In the genomic region with DNA sequence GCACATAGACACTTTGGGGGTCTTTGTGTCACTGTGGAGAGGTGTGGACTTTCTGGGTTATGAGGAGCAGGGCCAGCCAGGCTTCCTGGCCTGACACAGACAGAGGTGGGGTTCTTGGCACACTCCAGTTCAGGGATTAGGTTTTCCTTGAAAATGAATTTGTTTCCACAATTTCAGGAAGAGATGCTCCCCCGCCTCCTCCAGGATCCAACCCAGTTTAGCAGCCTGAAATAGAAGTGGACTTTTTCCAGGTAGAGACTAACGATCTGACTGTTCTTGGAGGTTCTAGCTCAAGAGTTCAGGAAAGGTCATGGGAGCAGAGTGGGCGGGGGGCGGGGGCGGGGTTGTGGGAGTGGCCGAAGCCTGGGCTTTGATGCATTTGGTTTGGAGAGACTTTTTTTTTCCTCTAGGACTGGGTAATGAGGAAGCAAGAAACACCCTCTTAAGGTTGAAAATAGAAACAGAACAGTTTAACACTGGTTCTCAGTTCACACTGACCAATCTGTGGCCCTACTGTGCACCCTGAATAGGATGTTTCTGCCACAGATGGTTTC, we compare ENCODE assay signal across 14 mouse cellular contexts. TPM values are rescaled to one million over a fixed set of nuclear protein-coding genes. Genes with fewer than 3 reads are reported as not detected.
DNase-seq lines count a peak whose midpoint lies in the region; ATAC-seq lines count a peak whose summit lies in the region.
"Had no signal": no experiment of that assay in that cellular context is flagged by ENCODE, and none has a peak within 500 bp of the region (broad histone marks: within the 10 kb centered on the region; RNA-seq: fewer than 3 reads in every experiment).

No protein-coding gene starts in this region.

- no peak overlapping the region for H3K4me2 ChIP-seq in midbrain, embryonic 11.5 days
- H3K4me2 ChIP-seq: embryonic facial prominence, embryonic 12.5 days; forebrain, embryonic 13.5 days; liver, embryonic 11.5 days had no signal

- WGBS in heart, embryonic 10.5 days: 56% methylated on average over 6 of the region's 6 CpGs
- WGBS in midbrain, embryonic 11.5 days: 52% methylated on average over 6 of the region's 6 CpGs

- H3K4me3 ChIP-seq in heart, embryonic 10.5 days: no peak overlapping the region
- no peak overlapping the region for H3K4me3 ChIP-seq in midbrain, embryonic 11.5 days (ENCODE audit: low read depth, low read length)
- H3K4me3 ChIP-seq: embryonic facial prominence, embryonic 12.5 days; forebrain, embryonic 13.5 days had no signal

- no peaks in the 10 kb centered on the region for H3K9me3 ChIP-seq in heart, embryonic 10.5 days
- H3K9me3 ChIP-seq in midbrain, embryonic 11.5 days (ENCODE audit: control insufficient read depth, low read length): no peaks in the 10 kb centered on the region
- H3K9me3 ChIP-seq: embryonic facial prominence, embryonic 12.5 days; forebrain, embryonic 13.5 days had no signal

- intact Hi-C loops in heart, postnatal 25 days (cut with DNase I): no loop called here

- no peak for ATAC-seq in midbrain, embryonic 11.5 days (ENCODE audit: low FRiP score)
- ATAC-seq: forebrain, embryonic 13.5 days; inflammation-experienced regulatory T-cells, adult 6 months had no signal

- peak; percentile 58 to 85 for DNase-seq in heart, adult 18-20 months
- no peak for DNase-seq in heart, embryonic 10.5 days (ENCODE audit: low spot score)
- DNase-seq in right cerebral cortex, adult 2 months (ENCODE audit: low spot score in 2 of 2): peak; percentile 23 to 55
- no peak for DNase-seq in right cerebral cortex, postnatal 4 days
- peak; percentile 57 for DNase-seq in heart, postnatal 25 days (ENCODE audit: low spot score)
- no peak for DNase-seq in midbrain, embryonic 11.5 days (ENCODE audit: low spot score, missing footprints)
- DNase-seq in thymus, postnatal 4 days: no peak
- DNase-seq: cerebellum, adult 11-12 months; layer of hippocampus, adult 9-11 months had no signal

- no peak overlapping the region for H3K27ac ChIP-seq in heart, embryonic 10.5 days
- no peak overlapping the region for H3K27ac ChIP-seq in midbrain, embryonic 11.5 days (ENCODE audit: low read depth, low read length)
- H3K27ac ChIP-seq: embryonic facial prominence, embryonic 12.5 days; forebrain, embryonic 13.5 days had no signal

- no peaks in the 10 kb centered on the region for H3K36me3 ChIP-seq in heart, embryonic 10.5 days
- no peaks in the 10 kb centered on the region for H3K36me3 ChIP-seq in midbrain, embryonic 11.5 days (ENCODE audit: control insufficient read depth, insufficient read depth, low read length)
- H3K36me3 ChIP-seq: embryonic facial prominence, embryonic 12.5 days had no signal

- no peak overlapping the region for H3K9ac ChIP-seq in midbrain, embryonic 11.5 days (ENCODE audit: low read length)
- H3K9ac ChIP-seq: embryonic facial prominence, embryonic 12.5 days; forebrain, embryonic 13.5 days had no signal

- no peaks in the 10 kb centered on the region for H3K4me1 ChIP-seq in heart, embryonic 10.5 days
- H3K4me1 ChIP-seq in midbrain, embryonic 11.5 days (ENCODE audit: control insufficient read depth, insufficient read depth, low read length): no peaks in the 10 kb centered on the region
- H3K4me1 ChIP-seq: embryonic facial prominence, embryonic 12.5 days; forebrain, embryonic 13.5 days had no signal

- H3K27me3 ChIP-seq in heart, embryonic 10.5 days (ENCODE audit: insufficient read depth, poor library complexity, severe bottlenecking): no peaks in the 10 kb centered on the region
- no peaks in the 10 kb centered on the region for H3K27me3 ChIP-seq in midbrain, embryonic 11.5 days (ENCODE audit: control insufficient read depth, insufficient read depth, low read length)
- H3K27me3 ChIP-seq: embryonic facial prominence, embryonic 12.5 days; forebrain, embryonic 13.5 days had no signal

RNA-seq across cellular contexts. Expression of a gene that starts 10.4 kb away (rescaled TPM):
- 10 to 100 TPM; 47.5 to 56.8 TPM for total RNA-seq in heart, adult 18-20 months (2021)
- 36.5 and 54.4 TPM in 2 replicates for polyA plus RNA-seq in heart, embryonic 10.5 days (2016; fragmentation: Nextera tagmentation; extraction: Ambion mirVana)
- 10 to 100 TPM; 64.0 to 75.8 TPM for total RNA-seq in heart, postnatal 25 days (2021)
- 9.1 and 9.5 TPM in 2 replicates for polyA plus RNA-seq in midbrain, embryonic 11.5 days (2014; fragmentation: Nextera tagmentation; extraction: Ambion mirVana)
- polyA plus RNA-seq: inflammation-experienced regulatory T-cells, adult 6 months had no signal

RNA-seq across cellular contexts. Expression of a gene that starts 26.6 kb away (rescaled TPM):
- not detected for total RNA-seq in heart, adult 18-20 months (2021)
- 0.70 and 1.7 TPM in 2 replicates for polyA plus RNA-seq in heart, embryonic 10.5 days (2016; fragmentation: Nextera tagmentation; extraction: Ambion mirVana)
- not detected for total RNA-seq in heart, postnatal 25 days (2021)
- polyA plus RNA-seq in midbrain, embryonic 11.5 days (2014; fragmentation: Nextera tagmentation; extraction: Ambion mirVana): 0.42 and 0.46 TPM in 2 replicates
- polyA plus RNA-seq: heart, embryonic 14.5 days; inflammation-experienced regulatory T-cells, adult 6 months had no signal

RNA-seq across cellular contexts. Expression of a gene that starts 42.9 kb away (rescaled TPM):
- total RNA-seq in heart, adult 18-20 months (2021): under 1 TPM; 0.15 to 0.22 TPM
- polyA plus RNA-seq in heart, embryonic 10.5 days (2016; fragmentation: Nextera tagmentation; extraction: Ambion mirVana): 3.9 and 5.5 TPM in 2 replicates
- total RNA-seq in heart, postnatal 25 days (2021): under 1 TPM; 0.21 to 0.42 TPM
- 1.4 and 1.6 TPM in 2 replicates for polyA plus RNA-seq in midbrain, embryonic 11.5 days (2014; fragmentation: Nextera tagmentation; extraction: Ambion mirVana)
- polyA plus RNA-seq: inflammation-experienced regulatory T-cells, adult 6 months had no signal

RNA-seq across cellular contexts. Expression of a gene that starts 43.6 kb away (rescaled TPM):
- not detected for total RNA-seq in heart, adult 18-20 months (2021)
- polyA plus RNA-seq in heart, embryonic 10.5 days (2016; fragmentation: Nextera tagmentation; extraction: Ambion mirVana): 0.32 and 0.69 TPM in 2 replicates
- total RNA-seq in heart, postnatal 25 days (2021): under 1 TPM in 1 of 2 experiments, not detected in 1; 0.17 TPM
- polyA plus RNA-seq in midbrain, embryonic 11.5 days (2014; fragmentation: Nextera tagmentation; extraction: Ambion mirVana): 0.11 and 0.22 TPM in 2 replicates
- polyA plus RNA-seq: forebrain, embryonic 13.5 days; inflammation-experienced regulatory T-cells, adult 6 months had no signal

Comparison
In these comparisons a context has a peak if more than half of its experiments do, and no peak if none do; other contexts are left out.
1. DNase-seq: peak in heart, adult 18-20 months (2 of 2), right cerebral cortex, adult 2 months (2 of 2) and heart, postnatal 25 days (single experiment); none in heart, embryonic 10.5 days (single experiment), right cerebral cortex, postnatal 4 days (single experiment), midbrain, embryonic 11.5 days (single experiment) and thymus, postnatal 4 days (single experiment).